Mouse (Mus musculus) heart, postnatal 25 days (tissue): Measurements from ENCODE around the gene Gtdc1. TPM values are rescaled to one million over a fixed set of nuclear protein-coding genes. Genes with fewer than 3 reads are reported as not detected.
"Not testable (repeated sequence)": the region's sequence is repeated elsewhere in the genome, so short reads cannot be mapped to it uniquely, and the experiment has no call there.

Experiments
- DNase-seq: peaks from one replicate; pipeline ENCODE4 v3.0.0; 2022; ENCODE audit warnings: low spot score
- intact Hi-C: fragments of 180-260 bp; cut with DNase I; formaldehyde crosslinking; loops from one replicate; pipeline ENCODE4 v1.15.1; 2025
- total RNA-seq, 2 experiments: library from RNA; stranded (reverse); gene quantifications; 2 replicates each; pipeline ENCODE4 v1.2.3; 2021

Gene Gtdc1
- total RNA-seq, 2 experiments from 2014 or later = 14.4 to 21.9 TPM

- DNase-seq = no peak
- intact Hi-C loops = no loop called here
Measured at GRCm38 (mm10) chr2:44632584-44632983, 294.9 kb downstream of the Gtdc1 start.

- no peak for DNase-seq
- intact Hi-C loops = no loop called here
Measured at GRCm38 (mm10) chr2:44631064-44631463, 296.4 kb downstream of the Gtdc1 start.

- intact Hi-C loops = no loop called here
- DNase-seq = no peak
Measured at GRCm38 (mm10) chr2:44628778-44629177, 298.7 kb downstream of the Gtdc1 start.

GRCm38 (mm10) chr2:44625154-44625553, 302.3 kb downstream of the Gtdc1 start:
- intact Hi-C loops = no loop called here
- no peak for DNase-seq

GRCm38 (mm10) chr2:44622471-44622870, 305.0 kb downstream of the Gtdc1 start:
- intact Hi-C loops = no loop called here
- DNase-seq = no peak

DNA sequence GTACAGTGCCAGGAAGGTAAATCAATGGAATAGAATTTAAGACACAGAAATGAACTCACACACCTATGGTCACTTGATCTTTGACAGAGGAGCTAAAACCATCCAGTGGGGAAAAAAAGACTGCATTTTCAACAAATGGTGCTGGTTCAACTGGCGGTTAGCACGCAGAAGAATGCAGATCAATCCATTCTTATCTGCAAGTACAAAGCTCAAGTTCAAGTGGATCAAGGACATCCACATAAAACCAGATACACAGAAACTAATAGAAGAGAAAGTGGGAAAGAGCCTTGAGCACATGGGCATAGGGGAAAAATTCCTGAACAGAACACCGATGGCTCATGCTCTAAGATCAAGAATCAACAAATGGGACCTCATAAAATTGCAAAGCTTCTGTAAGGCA, 327.8 kb downstream of the Gtdc1 start:
- DNase-seq, intact Hi-C loops: not testable (repeated sequence)

- intact Hi-C loops = no loop called here
Measured at GRCm38 (mm10) chr2:44594276-44594675, 333.2 kb downstream of the Gtdc1 start.

GRCm38 (mm10) chr2:44590881-44591280, 336.6 kb downstream of the Gtdc1 start:
- intact Hi-C loops = no loop called here
- no peak for DNase-seq

More at GRCm38 (mm10) chr2:44594276-44594675, 333.2 kb downstream of the Gtdc1 start:
- DNase-seq = no peak

GRCm38 (mm10) chr2:44584061-44584460, 343.4 kb downstream of the Gtdc1 start:
- intact Hi-C loops = no loop called here
- DNase-seq = no peak

- DNase-seq = no peak
- intact Hi-C loops = no loop called here
Measured at GRCm38 (mm10) chr2:44583491-44583890, 344.0 kb downstream of the Gtdc1 start.

GRCm38 (mm10) chr2:44571810-44572209, 355.6 kb downstream of the Gtdc1 start:
- DNase-seq = no peak
- intact Hi-C loops = no loop called here

- no peak for DNase-seq
- intact Hi-C loops = no loop called here
Measured at GRCm38 (mm10) chr2:44571156-44571555, 356.3 kb downstream of the Gtdc1 start.

DNA sequence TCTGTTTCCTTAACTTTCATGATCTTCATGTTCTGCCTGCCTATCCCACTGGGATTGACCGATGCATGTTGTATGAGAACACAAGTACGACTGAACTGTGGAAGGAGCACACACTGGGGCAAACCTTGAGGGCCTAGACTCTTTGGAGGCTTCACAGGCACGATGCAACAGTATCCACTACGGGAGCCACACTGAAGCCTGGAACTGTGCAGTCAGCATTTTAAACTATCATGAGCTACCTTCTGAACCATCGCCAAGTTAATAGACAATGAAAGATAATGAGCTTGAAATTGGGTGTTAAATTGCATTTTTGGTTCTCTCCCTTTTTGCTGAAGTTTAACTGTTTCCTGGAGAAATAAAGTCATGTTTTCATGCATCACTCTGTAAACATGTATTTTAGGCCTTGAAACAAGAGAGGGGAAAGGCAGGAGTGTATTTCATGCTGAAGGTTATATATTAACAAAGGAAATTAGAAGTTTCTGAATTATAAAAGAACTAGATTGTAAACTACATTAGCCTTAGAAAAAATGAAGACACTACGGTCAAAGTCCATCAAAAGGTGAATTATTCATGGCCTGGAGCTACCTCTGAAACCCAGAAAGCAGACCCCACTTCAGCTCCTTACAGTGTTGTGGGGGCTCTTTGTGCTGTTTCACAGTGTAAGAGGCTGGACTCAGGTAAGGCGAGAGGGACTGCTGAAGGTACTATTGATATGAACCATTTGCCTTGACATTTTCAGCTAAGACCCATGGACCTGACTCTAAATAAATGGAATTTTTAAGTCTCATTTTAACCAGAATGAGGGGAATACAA, 358.1 kb downstream of the Gtdc1 start:
- intact Hi-C loops = loop anchor here (10.0 kb wide), 1 partner anchor 545 kb away; the partner anchor contains the start of gene Zeb2
- DNase-seq = no peak

- intact Hi-C loops = loop anchor here (10.0 kb wide), 1 partner anchor 550 kb away; the partner anchor contains the start of gene Zeb2
- no peak for DNase-seq
Measured at GRCm38 (mm10) chr2:44564776-44565692, 362.4 kb downstream of the Gtdc1 start.

GRCm38 (mm10) chr2:44561789-44562188, 365.7 kb downstream of the Gtdc1 start:
- intact Hi-C loops = loop anchor here (10.0 kb wide), 1 partner anchor 553 kb away; the partner anchor contains the start of gene Zeb2
- no peak for DNase-seq

DNA sequence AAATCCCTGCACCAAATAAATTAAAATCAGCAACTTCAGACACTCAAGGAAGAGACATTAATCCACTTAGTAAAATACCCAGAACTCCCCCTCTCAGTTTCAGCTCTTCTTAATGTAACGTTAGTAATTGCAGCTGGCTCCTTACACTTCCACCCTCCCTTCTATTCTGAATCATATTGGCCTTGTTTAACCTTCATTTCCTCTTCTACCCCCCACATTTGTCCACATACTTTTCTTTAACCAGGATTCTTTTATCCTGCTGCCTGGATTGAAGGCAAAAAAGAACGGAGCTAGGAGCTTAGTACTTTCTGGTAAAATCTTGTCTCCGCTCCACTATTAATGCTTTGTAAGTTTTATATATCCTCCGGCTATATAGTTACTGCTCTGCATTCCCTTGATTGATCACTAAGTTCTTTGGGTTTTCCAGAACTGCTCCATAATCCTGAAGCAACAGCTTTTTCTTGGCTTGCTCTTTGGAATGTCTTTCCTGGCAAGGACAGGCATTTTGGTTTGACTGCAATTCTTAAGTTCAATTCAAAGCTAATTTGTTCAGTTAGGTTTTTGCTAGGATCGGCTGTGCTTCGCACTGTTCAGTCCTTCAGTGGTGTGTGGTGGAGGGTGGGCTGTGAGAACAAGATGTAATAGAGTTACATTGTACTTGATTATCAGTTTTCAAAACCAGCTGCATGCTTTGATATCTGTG, 368.1 kb downstream of the Gtdc1 start:
- intact Hi-C loops = no loop called here
- no peak for DNase-seq

GRCm38 (mm10) chr2:44557669-44558281, 369.7 kb downstream of the Gtdc1 start:
- DNase-seq = no peak
- intact Hi-C loops = no loop called here

GRCm38 (mm10) chr2:44556861-44557592, 370.4 kb downstream of the Gtdc1 start:
- peak; percentile 4 for DNase-seq
- intact Hi-C loops = no loop called here

DNA sequence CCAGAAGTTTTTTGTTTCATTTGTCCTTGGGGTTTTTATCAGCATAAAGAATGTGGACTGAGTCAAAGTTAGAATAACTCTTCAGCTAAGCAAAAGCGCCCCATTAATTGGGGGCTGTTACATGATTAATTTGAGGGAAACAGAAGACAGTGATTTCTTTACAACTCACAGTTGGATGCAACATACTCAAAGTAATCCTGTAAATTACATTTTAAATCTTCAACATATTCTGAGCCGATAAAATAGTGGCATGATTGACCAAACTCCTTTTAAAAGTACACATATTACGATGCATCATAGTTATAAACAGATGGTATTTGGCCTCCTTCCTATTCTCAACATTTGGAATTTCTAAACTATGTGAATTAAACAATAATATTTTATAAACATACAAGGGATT, 372.7 kb downstream of the Gtdc1 start:
- intact Hi-C loops = no loop called here
- no peak for DNase-seq
